Mouse (Mus musculus) liver, embryonic 16.5 days (tissue): ENCODE results near the gene Myo1f. TPM values are rescaled to one million over a fixed set of nuclear protein-coding genes. Genes with fewer than 3 reads are reported as not detected.

ENCODE experiments used
- ATAC-seq: fragments of 200-750 bp; cut with Nextera tagmentation; 2 replicates; pipeline ENCODE4 v1.8.0; 2017; ENCODE audit warnings: low read depth, mild to moderate bottlenecking, moderate number of reproducible peaks, moderate library complexity
- H3K27ac ChIP-seq: fragments of 300-500 bp; sonication (generic); 2 replicates; pipeline ENCODE4 v1.5.1; 2014; ENCODE audit warnings: mild to moderate bottlenecking, low read length
- H3K27me3 ChIP-seq: fragments of 300-500 bp; sonication (generic); 2 replicates; pipeline ENCODE4 v1.6.1; 2014; ENCODE audit warnings: low read depth, low read length, mixed read lengths; ENCODE audit not compliant: control insufficient read depth, insufficient read depth
- H3K36me3 ChIP-seq: fragments of 300-500 bp; sonication (generic); 2 replicates; pipeline ENCODE4 v1.6.1; 2014; ENCODE audit warnings: mild to moderate bottlenecking; ENCODE audit not compliant: control insufficient read depth, insufficient read depth
- H3K4me1 ChIP-seq: fragments of 300-500 bp; sonication (generic); 2 replicates; pipeline ENCODE4 v1.6.1; 2014; ENCODE audit warnings: low read depth, low read length, mixed read lengths; ENCODE audit not compliant: control insufficient read depth
- H3K4me2 ChIP-seq: fragments of 300-500 bp; sonication (generic); 2 replicates; pipeline ENCODE4 v1.6.1; 2014; ENCODE audit warnings: low read depth, low read length, mixed read lengths
- H3K4me3 ChIP-seq: fragments of 300-500 bp; sonication (generic); 2 replicates; pipeline ENCODE4 v1.5.1; 2014; ENCODE audit warnings: low read depth, mild to moderate bottlenecking, low read length
- H3K9ac ChIP-seq: fragments of 300-500 bp; sonication (generic); 2 replicates; pipeline ENCODE4 v1.6.1; 2014; ENCODE audit warnings: low read depth, low read length
- H3K9me3 ChIP-seq: fragments of 300-500 bp; sonication (generic); replicated peaks from 2 replicates; pipeline ENCODE4 v1.6.1; 2016; ENCODE audit warnings: low read length; ENCODE audit not compliant: control insufficient read depth
- WGBS: fragments of 180-500 bp; shearing (Covaris S2); extraction: QIAGEN DNeasy Blood & Tissue Kit; methylation state at CpG from one replicate; pipeline ENCODE4 v1.1.7; 2014; ENCODE audit not compliant: insufficient replicate concordance; 5-methylcytosine and 5-hydroxymethylcytosine counted together
- polyA plus RNA-seq: library from polyadenylated mRNA; unstranded; fragments of >200 nt; fragmentation: Nextera tagmentation; extraction: Ambion mirVana; gene quantifications from 2 replicates; pipeline ENCODE4 v1.2.1, GENCODE M21; 2015

The Myo1f gene
- polyA plus RNA-seq, 1 experiment from 2014 or later = 12.7 TPM

DNA sequence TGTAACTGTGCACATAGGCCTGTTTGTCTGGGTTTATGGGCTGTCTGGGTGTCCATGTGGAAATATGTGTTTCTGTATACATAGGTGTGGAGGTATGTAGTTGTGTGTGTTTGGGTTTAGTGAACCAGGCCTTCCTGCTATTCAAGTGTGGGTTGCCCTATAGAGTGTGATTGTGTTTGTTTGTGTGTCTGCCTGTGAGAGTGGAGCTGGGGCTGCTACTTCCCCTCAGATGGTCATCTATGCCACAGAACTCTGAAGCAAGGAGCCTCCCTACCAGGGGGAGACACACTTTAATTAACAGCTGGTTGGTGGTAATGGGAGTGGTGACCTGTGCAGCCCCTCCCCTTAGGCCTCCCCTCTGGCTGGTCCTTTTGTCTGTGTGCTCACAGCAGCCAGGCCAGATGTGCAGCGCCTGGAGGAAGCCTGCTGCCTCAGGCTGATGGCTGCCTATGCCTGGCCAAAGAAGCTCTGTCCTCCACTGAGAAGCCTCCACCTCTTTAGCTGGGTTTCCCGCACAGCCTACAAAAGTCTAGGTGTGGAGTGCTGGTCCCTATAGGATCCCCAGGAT lies 30.6 kb upstream of the Myo1f start:
- 17% methylated on average over 2 of the region's 2 CpGs for WGBS
- Histone ChIP-seq H3K36me3 (no peaks in the 10 kb centered on the region), H3K27me3 (no peaks in the 10 kb centered on the region), H3K9ac (no peak overlapping the region), H3K4me1 (peaks cover 7% of the 10 kb centered on the region), H3K4me2 (peak overlapping the region; percentile 54), H3K27ac (no peak overlapping the region), H3K9me3 (no peaks in the 10 kb centered on the region), H3K4me3 (peak overlapping the region; percentile 58)
- ATAC-seq = no peak

DNA sequence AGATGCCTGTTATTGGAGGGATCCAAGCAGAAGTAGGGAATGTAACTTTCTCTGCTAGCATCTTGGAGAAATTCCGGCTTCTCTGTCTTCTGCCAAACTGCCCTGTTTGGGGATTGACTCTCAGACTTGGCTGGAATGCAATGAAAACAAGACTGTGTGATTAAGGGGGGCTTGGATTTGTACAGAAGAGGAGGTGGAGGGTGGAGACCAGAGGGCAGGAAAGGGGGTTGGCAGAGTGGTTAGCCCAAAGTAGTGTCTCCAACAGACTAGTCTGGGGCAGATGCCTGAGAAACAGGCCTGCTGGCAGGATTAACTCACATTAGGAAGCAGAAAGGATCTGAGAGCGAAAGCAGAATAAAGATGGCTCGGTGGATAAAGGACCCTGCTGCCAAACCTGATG lies 29.0 kb upstream of the Myo1f start:
- H3K4me1 ChIP-seq = peaks cover 7% of the 10 kb centered on the region
- H3K27ac ChIP-seq = no peak overlapping the region
- H3K4me3 ChIP-seq = no peak overlapping the region
- H3K27me3 ChIP-seq = no peaks in the 10 kb centered on the region
- H3K36me3 ChIP-seq = no peaks in the 10 kb centered on the region
- H3K4me2 ChIP-seq = no peak overlapping the region
- no peaks in the 10 kb centered on the region for H3K9me3 ChIP-seq
- H3K9ac ChIP-seq = no peak overlapping the region
- ATAC-seq = no peak
- 64% methylated on average over 3 of the region's 3 CpGs for WGBS

DNA sequence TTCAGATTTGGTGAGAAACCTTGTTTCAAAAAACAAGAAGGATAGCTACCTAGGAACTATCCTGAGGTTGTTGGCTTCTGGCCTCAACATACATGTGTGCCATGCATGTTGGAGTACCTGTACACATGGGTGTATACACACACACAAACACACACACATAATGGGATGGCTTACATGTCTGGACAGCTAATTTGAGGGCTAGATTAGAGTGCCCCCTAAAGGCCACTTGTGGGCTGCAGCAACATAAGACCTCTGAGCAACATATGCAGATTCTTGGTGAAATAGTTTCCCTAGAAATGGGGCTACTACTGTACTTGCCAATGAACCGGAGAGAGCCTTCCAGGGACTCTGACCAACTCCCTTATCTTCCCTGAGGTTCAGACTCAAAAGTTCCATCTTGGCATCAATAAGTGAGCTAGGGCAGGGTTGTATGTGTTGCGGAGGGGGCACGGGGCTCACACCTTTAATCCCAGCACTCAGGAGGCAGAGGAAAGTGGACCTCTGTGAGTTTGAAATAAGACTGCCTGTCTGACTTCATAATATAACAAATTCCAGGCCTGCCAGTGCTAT lies 16.3 kb upstream of the Myo1f start:
- H3K27ac ChIP-seq = no peak overlapping the region
- 71% methylated on average over 3 of the region's 3 CpGs for WGBS
- no peak for ATAC-seq

DNA sequence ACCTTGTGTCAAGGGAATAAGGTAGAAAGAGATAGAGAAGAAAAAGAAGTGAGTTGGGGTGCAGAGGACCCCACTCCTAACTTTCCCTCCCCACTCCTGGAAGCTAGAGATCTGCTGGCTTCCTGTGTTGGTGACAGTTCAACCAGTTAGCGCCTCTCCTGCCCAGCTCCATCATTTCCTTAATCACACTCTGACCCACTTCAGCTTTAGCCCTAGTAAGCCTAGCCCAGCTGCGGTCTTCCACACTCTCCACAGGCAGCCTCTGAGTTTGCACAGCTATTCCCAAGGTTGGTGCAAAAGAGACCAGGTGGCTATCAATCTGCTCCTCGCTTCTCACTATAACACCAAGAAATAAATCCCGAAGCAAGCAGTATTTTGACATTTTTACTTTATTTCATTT lies 15.6 kb upstream of the Myo1f start:
- H3K9ac ChIP-seq = no peak overlapping the region
- H3K36me3 ChIP-seq = no peaks in the 10 kb centered on the region
- WGBS = 65% methylated on average over 4 of the region's 4 CpGs
- ATAC-seq = no peak
- no peak overlapping the region for H3K4me3 ChIP-seq
- no peaks in the 10 kb centered on the region for H3K9me3 ChIP-seq
- H3K27ac ChIP-seq = no peak overlapping the region
- H3K27me3 ChIP-seq = no peaks in the 10 kb centered on the region
- no peak overlapping the region for H3K4me2 ChIP-seq
- H3K4me1 ChIP-seq = no peaks in the 10 kb centered on the region

More for the DNA sequence above, 16.3 kb upstream of the Myo1f start:
- Histone ChIP-seq H3K9ac (no peak overlapping the region), H3K4me3 (no peak overlapping the region), H3K4me1 (no peaks in the 10 kb centered on the region), H3K4me2 (no peak overlapping the region), H3K27me3 (no peaks in the 10 kb centered on the region), H3K9me3 (no peaks in the 10 kb centered on the region), H3K36me3 (no peaks in the 10 kb centered on the region)

DNA sequence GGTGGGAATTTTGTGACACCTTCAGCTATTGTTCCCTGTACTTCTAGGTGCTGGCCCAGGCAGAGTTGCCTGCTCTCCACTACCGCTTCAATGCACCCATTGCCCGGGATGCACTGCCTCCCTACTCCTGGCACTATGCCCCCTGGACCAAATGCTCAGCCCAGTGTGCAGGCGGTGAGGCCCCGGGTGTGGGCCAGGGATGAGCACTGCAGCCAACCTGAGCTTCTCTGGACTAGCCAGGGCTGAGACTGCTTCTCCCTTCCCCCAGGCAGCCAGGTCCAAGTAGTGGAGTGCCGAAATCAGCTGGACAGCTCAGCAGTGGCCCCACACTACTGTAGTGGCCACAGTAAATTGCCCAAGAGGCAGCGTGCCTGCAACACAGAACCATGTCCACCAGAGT lies 6.3 kb upstream of the Myo1f start:
- Histone ChIP-seq H3K9ac (no peak overlapping the region), H3K4me3 (no peak overlapping the region), H3K36me3 (no peaks in the 10 kb centered on the region), H3K27me3 (no peaks in the 10 kb centered on the region), H3K4me1 (no peaks in the 10 kb centered on the region), H3K9me3 (no peaks in the 10 kb centered on the region), H3K4me2 (no peak overlapping the region), H3K27ac (no peak overlapping the region)
- ATAC-seq = no peak
- WGBS = 74% methylated on average over 6 of the region's 6 CpGs

DNA sequence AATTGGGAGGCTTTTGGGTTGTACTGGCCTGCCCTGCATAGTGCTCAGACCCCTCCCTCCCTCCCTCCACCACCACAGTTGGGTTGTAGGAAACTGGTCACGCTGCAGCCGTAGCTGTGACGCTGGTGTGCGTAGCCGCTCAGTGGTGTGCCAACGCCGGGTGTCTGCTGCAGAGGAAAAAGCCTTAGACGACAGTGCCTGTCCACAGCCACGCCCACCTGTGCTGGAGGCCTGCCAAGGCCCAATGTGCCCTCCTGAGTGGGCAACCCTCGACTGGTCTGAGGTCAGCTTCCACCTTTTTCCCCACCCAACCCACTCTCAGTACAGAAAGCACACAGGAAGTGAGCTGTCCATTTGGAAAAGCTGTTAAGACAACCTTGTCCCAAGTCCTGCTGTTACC lies 5.1 kb upstream of the Myo1f start:
- Histone ChIP-seq H3K4me2 (no peak overlapping the region), H3K4me3 (no peak overlapping the region), H3K36me3 (no peaks in the 10 kb centered on the region), H3K9me3 (no peaks in the 10 kb centered on the region), H3K9ac (no peak overlapping the region), H3K27me3 (no peaks in the 10 kb centered on the region), H3K27ac (no peak overlapping the region), H3K4me1 (no peaks in the 10 kb centered on the region)
- ATAC-seq = no peak
- 60% methylated on average over 10 of the region's 10 CpGs for WGBS

DNA sequence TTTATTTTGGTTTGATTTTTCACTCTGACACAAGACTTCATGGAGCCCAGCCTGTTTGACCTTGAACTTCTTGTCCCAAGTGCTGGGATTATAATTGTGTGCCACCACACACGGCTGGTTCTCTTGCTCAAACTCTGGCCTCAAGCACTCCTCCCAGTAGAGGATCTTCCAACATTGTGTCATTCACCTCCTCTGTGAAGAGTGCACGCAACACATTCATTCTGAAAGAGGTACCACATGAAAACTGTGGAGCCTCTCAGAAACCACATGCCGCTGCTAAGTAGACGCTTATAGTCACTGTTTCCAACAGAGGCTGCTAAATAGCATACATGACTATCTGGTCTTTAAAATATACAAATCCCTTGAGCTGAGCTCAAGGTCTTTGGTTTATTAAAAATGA lies 3.4 kb upstream of the Myo1f start:
- Histone ChIP-seq H3K9me3 (no peaks in the 10 kb centered on the region), H3K9ac (no peak overlapping the region), H3K4me2 (no peak overlapping the region), H3K36me3 (no peaks in the 10 kb centered on the region), H3K4me3 (no peak overlapping the region), H3K27ac (no peak overlapping the region), H3K4me1 (no peaks in the 10 kb centered on the region), H3K27me3 (no peaks in the 10 kb centered on the region)
- WGBS = 57% methylated on average over 4 of the region's 4 CpGs
- no peak for ATAC-seq

DNA sequence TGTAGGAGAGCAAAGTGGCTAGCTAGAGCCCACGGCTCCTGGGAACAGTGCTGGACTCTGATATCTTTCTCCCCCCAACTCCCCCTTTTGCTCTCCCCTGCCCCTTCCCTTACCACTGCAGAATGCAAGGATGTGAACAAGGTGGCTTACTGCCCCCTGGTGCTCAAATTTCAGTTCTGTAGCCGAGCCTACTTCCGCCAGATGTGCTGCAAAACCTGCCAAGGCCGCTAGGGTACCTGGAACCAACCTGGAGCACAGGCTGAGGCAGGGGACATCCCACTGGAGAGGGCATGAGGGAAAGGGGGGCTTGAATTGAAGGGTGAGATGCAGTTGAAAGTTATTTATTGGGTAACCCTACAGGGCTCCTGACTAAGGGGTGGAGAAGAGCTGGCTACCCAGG lies 2.5 kb upstream of the Myo1f start:
- Histone ChIP-seq H3K9ac (no peak overlapping the region), H3K4me1 (no peaks in the 10 kb centered on the region), H3K36me3 (no peaks in the 10 kb centered on the region), H3K27me3 (no peaks in the 10 kb centered on the region), H3K9me3 (no peaks in the 10 kb centered on the region), H3K4me3 (no peak overlapping the region), H3K27ac (no peak overlapping the region), H3K4me2 (no peak overlapping the region)
- 46% methylated on average over 4 of the region's 4 CpGs for WGBS
- ATAC-seq = no peak

DNA sequence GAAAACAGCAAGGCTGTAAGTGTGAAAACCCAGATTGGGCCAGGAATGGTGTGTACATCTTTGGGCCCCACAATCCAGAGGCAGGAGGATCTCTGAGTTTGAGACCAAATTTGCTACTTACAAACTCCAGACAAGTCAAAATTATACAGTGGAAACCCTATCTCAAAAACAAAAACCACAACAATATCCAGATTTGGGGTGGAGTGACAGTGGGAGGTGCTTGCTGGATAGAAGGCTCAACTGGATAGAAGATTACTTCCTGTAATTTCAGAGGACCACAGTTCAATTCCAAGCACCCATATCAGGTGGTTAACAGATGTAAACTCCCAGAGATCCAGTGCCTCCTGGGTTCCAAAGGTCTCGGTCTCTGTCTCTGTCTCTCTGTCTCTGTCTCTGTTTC lies 971 bp upstream of the Myo1f start:
- H3K4me3 ChIP-seq = no peak overlapping the region
- H3K9ac ChIP-seq = no peak overlapping the region
- no peak overlapping the region for H3K27ac ChIP-seq
- H3K27me3 ChIP-seq = no peaks in the 10 kb centered on the region
- WGBS = 69% methylated on average over 1 of the region's 1 CpGs
- no peaks in the 10 kb centered on the region for H3K36me3 ChIP-seq
- no peak overlapping the region for H3K4me2 ChIP-seq
- no peak for ATAC-seq
- no peaks in the 10 kb centered on the region for H3K9me3 ChIP-seq
- no peaks in the 10 kb centered on the region for H3K4me1 ChIP-seq
